Mouse (Mus musculus) C2C12 (cell line): ENCODE data around the gene Errfi1. TPM values are rescaled to one million over a fixed set of nuclear protein-coding genes. Genes with fewer than 3 reads are reported as not detected.

ENCODE experiments used
- H3K27me3 ChIP-seq: one replicate; pipeline ENCODE4 v1.6.1; 2011; ENCODE audit not compliant: control insufficient read depth, insufficient read depth, insufficient read length
- H3K36me3 ChIP-seq: one replicate; pipeline ENCODE4 v1.6.1; 2011; ENCODE audit not compliant: control insufficient read depth, insufficient read depth
- H3K4me3 ChIP-seq: one replicate; pipeline ENCODE4 v1.5.1; 2011; ENCODE audit warnings: mild to moderate bottlenecking, control low read depth; ENCODE audit not compliant: poor library complexity, insufficient read depth, severe bottlenecking
- H3K79me2 ChIP-seq: one replicate; pipeline ENCODE4 v1.6.1; 2011; ENCODE audit not compliant: control insufficient read depth, insufficient read depth
- H3K79me3 ChIP-seq: one replicate; pipeline ENCODE4 v1.6.1; 2011; ENCODE audit warnings: low read depth, control low read depth
- H3ac ChIP-seq: one replicate; pipeline ENCODE3; 2011; ENCODE audit warnings: low read depth; ENCODE audit not compliant: control insufficient read depth, insufficient read length
- CEBPB ChIP-seq: IDR thresholded peaks from one replicate; pipeline ENCODE4 v1.6.1; 2011; ENCODE audit warnings: low read depth, mild to moderate bottlenecking, control low read depth, moderate library complexity
- CTCF ChIP-seq: IDR thresholded peaks from one replicate; pipeline ENCODE4 v1.5.1; 2011; ENCODE audit not compliant: control insufficient read depth, insufficient read depth, insufficient read length
- FOSL1 ChIP-seq: IDR thresholded peaks from one replicate; pipeline ENCODE4 v1.8.0; 2011; ENCODE audit warnings: mild to moderate bottlenecking, low read length; ENCODE audit not compliant: poor library complexity, insufficient read depth, severe bottlenecking
- MAX ChIP-seq: IDR thresholded peaks from one replicate; pipeline ENCODE4 v1.6.1; 2011; ENCODE audit warnings: mild to moderate bottlenecking, control low read depth
- MYOD1 ChIP-seq: IDR thresholded peaks from one replicate; pipeline ENCODE4 v1.6.1; 2011; ENCODE audit warnings: low read depth; ENCODE audit not compliant: control insufficient read depth, insufficient read length
- MYOG ChIP-seq: IDR thresholded peaks from one replicate; pipeline ENCODE4 v1.6.1; 2011; ENCODE audit not compliant: control insufficient read depth, insufficient read length; ENCODE audit errors: extremely low read depth
- USF1 ChIP-seq: IDR thresholded peaks from one replicate; pipeline ENCODE4 v1.6.1; 2011; ENCODE audit warnings: low read depth, mild to moderate bottlenecking, control low read depth, moderate library complexity
- polyA plus RNA-seq: library from polyadenylated mRNA; unstranded; fragments of >200 nt; fragmentation: generic; extraction: Trizol; gene quantifications from one replicate; pipeline ENCODE4 v1.2.1, GENCODE M21; 2012; ENCODE audit warnings: missing spikeins

The Errfi1 gene
- polyA plus RNA-seq, 1 experiment, result 111 TPM

DNA sequence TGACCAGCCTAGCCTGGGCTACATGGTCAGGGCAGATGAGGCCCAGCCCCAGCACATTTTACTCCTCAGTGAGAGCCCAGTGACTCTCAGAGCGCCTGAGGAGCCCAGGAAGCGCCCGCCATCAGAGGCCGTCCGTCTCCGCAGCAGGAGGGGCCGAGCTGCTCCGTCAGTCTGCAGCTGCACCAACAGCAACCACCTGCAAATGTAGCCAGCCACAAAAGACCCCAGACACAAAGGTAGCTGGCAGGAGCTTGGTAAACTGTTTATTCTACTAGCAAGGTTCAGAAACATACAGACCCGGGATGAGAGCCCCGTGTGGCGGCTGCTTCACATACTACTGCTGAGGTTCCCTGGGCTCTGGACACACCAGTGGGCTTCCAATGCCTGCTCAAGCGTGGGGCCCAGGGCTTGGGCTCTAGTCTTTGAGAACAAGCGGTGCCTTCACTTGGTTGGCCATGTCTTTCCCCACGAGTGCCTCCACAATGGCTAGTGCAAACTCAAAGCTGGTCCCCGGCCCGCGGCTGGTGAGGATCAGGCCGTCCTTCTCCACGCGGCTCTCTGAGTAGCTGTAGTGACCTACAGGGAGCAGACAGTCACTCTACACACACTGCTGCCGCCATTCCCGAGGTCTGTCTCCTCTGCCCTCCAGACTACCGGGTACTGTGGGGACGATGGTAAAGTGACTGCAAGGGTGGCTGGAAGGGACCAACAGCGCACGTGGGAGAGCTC lies 43.3 kb downstream of the Errfi1 start:
- no peaks in the 10 kb centered on the region for H3K79me2 ChIP-seq
- peaks cover 41% of the 10 kb centered on the region for H3K36me3 ChIP-seq
- no peaks in the 10 kb centered on the region for H3K27me3 ChIP-seq
- H3K4me3 ChIP-seq, result no peak overlapping the region
- H3ac ChIP-seq, result peak overlapping the region; percentile 26
- no peak for TF ChIP-seq CTCF
- no peak for TF ChIP-seq FOSL1
- no peak for TF ChIP-seq CEBPB
- H3K79me3 ChIP-seq, result no peaks in the 10 kb centered on the region

DNA sequence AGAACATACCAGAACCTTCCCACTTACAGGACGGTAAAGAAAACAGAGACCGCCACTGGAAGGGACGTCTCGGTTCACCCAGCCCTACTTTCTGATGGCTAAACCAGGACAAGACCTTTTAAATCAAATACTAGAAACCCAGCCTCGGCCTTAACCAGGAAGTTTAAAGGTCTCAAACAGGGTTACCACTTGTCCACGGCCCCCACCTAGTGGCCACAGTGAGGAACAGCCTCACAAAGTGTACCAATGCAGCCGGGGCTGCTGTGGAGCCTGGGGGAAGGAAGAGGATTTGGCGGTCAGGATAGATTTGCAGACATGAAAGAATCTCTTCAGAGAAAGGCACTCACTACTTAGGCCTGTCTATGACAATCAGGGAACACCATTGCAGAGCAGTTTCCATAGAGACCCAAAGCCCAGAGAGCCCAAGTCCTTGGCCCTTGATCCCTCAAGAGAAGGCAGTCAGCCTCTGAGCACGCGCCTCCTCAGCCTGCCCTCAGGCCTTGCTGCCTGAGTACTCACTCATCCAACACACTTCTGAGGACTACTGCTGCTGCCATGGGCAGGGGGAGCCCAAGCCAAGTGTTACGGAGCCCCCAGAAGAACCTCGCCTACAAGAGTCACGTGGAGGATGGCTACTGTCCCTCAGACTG lies 45.1 kb downstream of the Errfi1 start:
- H3K36me3 ChIP-seq, result peaks cover 57% of the 10 kb centered on the region
- TF ChIP-seq MAX (no peak), CTCF (peak; percentile 31)

DNA sequence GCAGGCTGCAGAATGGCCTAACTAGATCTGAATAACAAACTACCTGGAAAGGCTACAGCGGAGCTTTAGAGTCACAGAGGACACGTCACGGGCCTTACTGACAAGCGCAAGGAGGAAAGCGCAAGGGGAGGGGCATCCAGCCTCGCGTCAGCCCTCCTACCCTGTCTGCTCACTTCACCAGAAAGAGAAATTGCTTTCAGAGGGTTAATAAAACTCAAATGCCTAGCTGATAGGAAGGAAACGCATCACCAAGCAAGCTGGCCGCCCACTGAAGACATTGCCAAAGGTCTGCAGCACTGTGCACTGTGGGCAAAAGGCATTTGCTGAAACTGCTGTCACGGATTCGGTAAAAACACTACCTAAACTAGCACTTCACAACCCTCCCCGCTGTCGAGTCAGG lies 46.8 kb downstream of the Errfi1 start:
- no peaks in the 10 kb centered on the region for H3K27me3 ChIP-seq
- H3ac ChIP-seq, result no peak overlapping the region
- no peak for TF ChIP-seq CTCF
- no peak for TF ChIP-seq MAX
- TF ChIP-seq MYOD1, result no peak
- TF ChIP-seq MYOG, result no peak
- no peak for TF ChIP-seq USF1
- TF ChIP-seq CEBPB, result no peak
- TF ChIP-seq FOSL1, result no peak
- no peak overlapping the region for H3K4me3 ChIP-seq
- H3K36me3 ChIP-seq, result peaks cover 64% of the 10 kb centered on the region
- no peaks in the 10 kb centered on the region for H3K79me2 ChIP-seq
- H3K79me3 ChIP-seq, result no peaks in the 10 kb centered on the region

More for the DNA sequence above, 45.1 kb downstream of the Errfi1 start:
- H3K27me3 ChIP-seq, result no peaks in the 10 kb centered on the region
- H3K79me2 ChIP-seq, result no peaks in the 10 kb centered on the region
- H3ac ChIP-seq, result no peak overlapping the region
- H3K4me3 ChIP-seq, result no peak overlapping the region
- H3K79me3 ChIP-seq, result no peaks in the 10 kb centered on the region

DNA sequence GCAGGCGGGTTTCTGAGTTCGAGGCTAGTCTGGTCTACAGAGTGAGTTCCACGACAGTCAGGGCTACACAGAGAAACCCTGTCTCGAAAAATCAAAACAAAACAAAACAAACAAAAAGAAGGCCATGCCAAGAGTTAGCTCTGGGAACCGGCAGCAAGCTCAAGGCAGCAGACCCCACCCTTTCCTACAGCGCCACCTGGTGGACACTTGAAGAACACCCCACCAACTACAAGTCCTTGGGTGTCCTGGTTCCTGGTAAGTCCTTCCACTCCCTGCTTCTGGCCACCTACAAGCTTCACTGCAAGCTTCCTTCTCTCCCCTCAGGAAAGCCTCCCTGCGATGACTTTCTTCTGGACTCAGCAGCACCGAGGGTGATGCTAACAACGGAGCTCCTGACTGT lies 47.9 kb downstream of the Errfi1 start:
- Histone ChIP-seq H3K79me3 (no peaks in the 10 kb centered on the region), H3K27me3 (no peaks in the 10 kb centered on the region), H3K79me2 (peaks cover 2% of the 10 kb centered on the region), H3K36me3 (peaks cover 61% of the 10 kb centered on the region), H3ac (no peak overlapping the region), H3K4me3 (no peak overlapping the region)
- TF ChIP-seq MYOD1 (no peak), CTCF (peak; percentile 67)

DNA sequence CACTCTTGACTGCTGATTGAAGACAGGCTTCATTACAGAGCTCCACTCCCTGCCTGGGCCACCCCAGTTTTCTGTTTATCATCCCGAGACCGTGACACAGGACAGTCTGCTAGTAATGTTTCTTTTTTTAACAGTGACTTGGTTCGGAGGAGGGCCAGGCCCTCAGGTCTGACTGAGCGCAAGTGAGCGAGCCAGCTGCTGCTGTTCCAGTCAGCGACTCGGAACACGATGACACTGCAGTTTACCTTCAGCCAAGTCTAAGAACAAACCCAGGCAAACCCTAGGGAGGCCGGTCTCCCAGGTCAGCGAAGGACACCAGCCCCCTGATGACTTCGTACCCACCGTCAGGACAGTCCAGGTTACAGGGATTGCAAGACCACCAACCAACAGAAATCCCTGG lies 48.3 kb downstream of the Errfi1 start:
- no peak for TF ChIP-seq CEBPB
- TF ChIP-seq MAX, result no peak
- no peak for TF ChIP-seq FOSL1
- TF ChIP-seq MYOD1, result no peak
- no peak for TF ChIP-seq USF1
- TF ChIP-seq CTCF, result no peak
- no peak for TF ChIP-seq MYOG
- H3K79me3 ChIP-seq, result no peaks in the 10 kb centered on the region
- no peaks in the 10 kb centered on the region for H3K27me3 ChIP-seq
- H3ac ChIP-seq, result no peak overlapping the region
- H3K36me3 ChIP-seq, result peaks cover 60% of the 10 kb centered on the region
- H3K79me2 ChIP-seq, result peaks cover 6% of the 10 kb centered on the region
- no peak overlapping the region for H3K4me3 ChIP-seq

DNA sequence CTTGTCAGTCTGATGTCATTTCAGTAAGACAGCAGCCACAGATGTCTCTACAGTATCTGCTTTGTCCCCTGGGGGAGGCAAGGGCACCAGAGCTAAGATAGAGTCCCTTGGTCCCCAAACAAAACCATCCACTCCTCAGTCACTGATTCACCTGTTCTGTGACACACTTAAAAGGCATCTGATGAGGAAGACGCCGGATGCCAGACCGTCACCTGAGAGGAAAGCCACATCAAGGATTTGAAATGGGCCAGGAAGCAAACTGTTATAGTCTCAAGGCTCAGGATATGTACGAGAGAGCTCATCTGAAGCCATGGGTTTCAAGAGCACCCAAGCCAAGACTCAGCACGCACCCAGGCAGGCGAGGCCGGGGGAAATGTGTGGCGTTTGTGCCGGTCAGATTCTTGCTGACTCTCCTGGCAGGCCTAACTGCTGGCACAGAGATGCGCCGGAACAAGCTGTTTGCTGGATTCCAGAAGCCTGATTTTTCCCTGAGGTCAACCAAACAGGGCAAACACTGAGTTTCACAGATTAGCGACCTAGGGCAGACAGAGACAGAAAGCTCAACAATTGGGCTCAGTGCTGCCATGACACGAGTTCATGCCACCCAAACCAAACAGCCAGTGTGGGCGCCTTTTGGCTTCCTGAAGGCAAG lies 49.5 kb downstream of the Errfi1 start:
- TF ChIP-seq CEBPB (no peak), CTCF (no peak), USF1 (no peak), MYOG (no peak), MYOD1 (no peak), FOSL1 (no peak), MAX (no peak)
- H3K27me3 ChIP-seq, result no peaks in the 10 kb centered on the region
- peaks cover 51% of the 10 kb centered on the region for H3K36me3 ChIP-seq
- no peak overlapping the region for H3K4me3 ChIP-seq
- peaks cover 18% of the 10 kb centered on the region for H3K79me2 ChIP-seq
- H3K79me3 ChIP-seq, result peaks cover 5% of the 10 kb centered on the region
- no peak overlapping the region for H3ac ChIP-seq
